Mouse (Mus musculus) retina, postnatal 7 days (tissue): ENCODE data around the gene Prex1.

Experiments
- DNase-seq: peaks from one replicate; pipeline ENCODE4 v3.0.0-alpha.2; 2012; ENCODE audit warnings: low read depth, low spot score

Prex1 gene

DNA sequence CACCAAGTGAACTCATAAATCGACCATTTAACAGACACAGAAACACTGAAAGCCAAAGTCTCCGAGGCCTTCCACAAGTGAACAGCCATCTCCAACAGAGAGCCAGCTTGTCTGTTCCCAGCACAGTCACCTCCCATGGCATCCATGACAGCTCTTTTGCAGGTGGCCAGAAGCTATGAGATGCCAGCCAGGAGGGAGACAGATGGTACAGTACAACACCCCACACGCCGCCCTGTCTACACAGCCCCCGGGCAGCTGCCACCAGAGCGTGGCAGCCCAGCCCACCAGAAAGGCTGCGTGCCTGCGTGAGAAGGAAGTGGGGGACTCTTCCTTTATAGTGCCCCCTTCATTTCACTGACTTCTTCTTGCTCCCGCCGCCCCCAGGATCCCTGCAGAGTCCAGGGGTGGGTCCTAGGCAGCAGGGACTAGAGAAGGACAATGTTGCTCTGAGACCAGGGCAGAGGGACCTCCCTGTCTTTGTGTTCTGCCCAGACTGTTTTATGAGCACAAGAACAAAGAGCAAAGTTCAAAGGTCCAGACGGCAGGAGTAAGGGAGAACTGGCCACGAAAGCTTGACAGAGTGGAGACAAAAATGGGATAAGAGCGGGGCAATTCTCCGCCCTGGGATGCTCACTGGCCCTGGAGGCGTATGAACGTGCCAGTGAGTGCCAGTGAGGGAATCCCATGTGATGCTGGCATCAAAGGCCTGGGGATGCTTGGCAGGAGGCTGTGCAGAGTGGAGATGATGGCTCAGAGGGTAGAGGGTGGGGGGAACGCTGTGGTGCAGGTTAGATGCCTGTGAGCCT lies 76.6 kb downstream of the Prex1 start:
- no peak for DNase-seq

DNA sequence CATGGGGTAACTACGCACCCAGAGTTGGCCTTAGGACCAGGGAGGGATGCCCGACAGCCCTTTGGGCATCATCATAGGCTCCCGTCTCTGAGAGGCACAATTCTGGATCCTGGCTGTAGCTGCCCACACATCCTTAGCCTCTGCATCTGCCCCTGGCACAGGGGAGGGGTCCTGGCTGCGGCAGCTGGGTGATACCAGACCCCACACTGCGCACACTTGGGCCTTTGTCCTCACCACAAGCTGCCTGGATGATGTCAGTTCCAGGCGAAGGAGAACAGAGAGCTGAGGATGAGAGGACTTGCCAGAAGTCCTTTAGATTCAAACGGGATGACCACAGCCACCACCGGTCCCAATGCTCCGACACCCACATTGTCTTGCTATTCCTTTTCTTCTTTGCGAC lies 78.1 kb downstream of the Prex1 start:
- DNase-seq = no peak

DNA sequence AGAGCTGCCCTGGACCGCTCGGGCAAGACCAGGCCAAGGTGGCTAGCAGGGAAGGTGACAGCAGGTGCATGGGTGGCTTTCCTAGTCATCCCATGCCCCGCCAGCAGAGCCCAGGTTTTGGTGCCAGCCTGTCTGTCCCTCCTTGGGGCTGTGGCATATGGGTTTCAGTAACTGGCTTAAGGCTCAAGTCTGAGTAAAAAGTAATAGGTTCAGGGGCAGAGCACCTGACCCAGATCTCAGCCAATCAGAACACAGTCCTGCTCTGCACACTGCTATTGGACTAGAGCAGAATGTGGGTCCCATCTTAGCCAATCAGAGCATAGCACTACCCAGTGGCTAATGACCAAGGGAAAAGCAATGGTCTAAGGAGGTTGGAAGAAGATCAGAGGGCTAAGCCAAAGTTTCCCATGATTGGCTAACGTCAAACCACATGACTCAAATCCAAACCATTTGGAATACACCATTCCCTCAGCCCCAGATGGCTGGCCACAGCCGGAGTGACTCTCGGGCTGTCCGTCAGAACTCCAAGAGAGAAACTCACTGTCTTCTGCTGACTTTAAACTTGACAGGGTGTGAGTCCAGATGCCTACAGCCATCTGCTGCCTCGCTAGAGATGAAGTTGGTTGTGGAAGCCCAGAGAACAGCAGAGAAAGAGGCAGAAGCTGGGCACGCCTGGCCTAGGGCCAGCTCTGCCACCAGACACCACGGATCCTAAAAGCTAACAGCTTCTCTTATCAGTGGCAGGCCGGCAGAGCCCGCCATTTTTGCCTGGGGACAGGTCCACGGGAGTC lies 80.9 kb downstream of the Prex1 start:
- DNase-seq = peak; percentile 30

DNA sequence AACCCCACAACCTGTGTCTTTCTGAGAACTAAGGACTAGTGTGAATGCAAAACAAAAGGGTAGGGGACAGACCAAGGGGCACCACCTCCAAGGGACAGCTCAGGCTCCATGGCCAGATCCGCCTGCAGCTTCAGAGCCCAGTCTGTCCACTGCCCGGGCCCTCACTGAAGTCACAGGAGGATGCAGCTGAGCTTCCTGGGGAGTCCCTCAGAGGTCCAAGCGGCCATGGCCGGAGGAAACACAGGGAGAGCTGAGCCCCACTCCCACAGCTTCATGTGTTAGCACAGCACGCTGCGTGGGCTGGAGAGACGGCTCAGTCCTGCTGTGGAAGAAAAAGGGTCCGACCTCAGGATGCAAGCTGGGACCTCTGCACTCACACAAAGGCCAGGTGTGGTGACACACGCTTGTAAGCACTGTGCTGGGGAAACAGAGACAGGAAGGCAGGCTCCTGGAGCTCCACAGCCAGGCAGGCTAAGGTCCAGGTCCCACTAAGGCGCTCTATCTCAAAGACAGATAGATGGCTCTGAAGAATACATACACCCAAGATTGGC lies 81.9 kb downstream of the Prex1 start:
- DNase-seq = no peak

DNA sequence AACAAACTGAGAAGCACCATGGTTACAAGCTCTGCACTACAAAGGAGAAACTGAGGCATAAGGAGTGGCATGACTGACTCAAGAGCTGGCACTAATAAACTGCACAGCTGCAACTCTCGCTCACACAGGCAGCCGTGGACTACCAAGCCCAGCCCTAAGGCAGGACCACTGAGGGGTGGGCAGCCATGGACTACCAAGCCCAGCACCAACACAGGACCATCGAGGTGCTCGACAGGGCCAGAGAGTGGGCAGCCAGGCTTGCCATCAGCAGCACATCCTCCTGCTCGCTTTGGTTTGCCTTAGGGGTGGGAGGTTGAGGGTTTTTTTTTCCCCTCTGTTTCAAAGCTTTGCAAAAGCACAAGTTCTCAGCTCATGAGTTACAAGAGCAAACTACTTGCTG lies 82.4 kb downstream of the Prex1 start:
- DNase-seq = no peak

DNA sequence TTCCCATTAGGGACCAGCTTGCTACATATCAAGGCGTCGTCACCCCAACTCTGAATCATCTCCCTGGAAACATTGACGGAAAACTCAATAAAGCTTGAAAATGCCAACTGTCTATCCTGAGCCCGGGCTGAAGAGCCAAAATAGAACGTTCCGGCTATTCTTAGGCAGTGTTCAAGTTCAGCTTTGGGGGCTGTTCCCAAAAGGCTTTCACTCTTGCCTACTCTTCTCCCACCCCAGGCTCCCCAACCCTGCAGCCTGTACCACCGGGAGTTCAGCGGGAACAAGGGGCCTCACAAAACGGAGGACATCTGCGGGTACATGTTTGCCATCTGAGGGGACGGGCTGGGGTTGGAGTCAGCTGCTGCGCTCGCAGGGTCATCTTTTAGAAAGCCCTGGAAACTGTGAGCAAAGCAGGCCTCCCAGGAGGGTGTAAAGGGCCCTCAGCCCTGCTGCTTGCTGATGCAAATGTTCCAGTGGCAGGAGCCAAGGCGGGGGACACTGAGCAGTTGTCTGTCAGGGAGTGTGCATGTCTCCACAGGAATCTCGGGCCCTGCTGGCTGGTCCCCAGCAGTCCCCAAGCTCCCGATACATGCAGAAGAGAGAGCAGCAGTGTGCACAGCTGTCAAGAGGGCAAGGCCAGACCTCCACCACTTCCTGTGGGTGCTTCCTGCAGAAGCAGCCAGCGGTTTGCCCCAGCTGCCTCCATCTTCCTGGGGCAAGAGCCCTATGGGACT lies 83.5 kb downstream of the Prex1 start:
- no peak for DNase-seq

DNA sequence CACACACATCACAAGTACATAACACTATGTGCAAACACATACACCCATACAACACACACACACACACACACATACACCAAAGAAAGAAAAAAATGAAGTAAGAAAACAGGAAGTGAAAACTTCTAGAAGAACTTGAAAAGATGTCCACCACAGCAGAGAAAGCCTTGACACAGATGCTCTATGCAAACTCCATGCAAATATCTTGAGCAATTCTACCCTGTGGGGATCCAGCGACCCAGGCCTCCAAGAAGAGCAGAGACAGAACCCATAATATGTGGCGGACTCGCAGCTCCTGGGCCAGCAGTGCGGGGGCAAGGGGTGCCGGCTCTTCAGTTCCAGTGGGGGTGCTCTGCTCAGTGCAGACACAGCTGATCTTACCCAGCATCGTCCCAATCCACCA lies 86.1 kb downstream of the Prex1 start:
- DNase-seq = no peak

DNA sequence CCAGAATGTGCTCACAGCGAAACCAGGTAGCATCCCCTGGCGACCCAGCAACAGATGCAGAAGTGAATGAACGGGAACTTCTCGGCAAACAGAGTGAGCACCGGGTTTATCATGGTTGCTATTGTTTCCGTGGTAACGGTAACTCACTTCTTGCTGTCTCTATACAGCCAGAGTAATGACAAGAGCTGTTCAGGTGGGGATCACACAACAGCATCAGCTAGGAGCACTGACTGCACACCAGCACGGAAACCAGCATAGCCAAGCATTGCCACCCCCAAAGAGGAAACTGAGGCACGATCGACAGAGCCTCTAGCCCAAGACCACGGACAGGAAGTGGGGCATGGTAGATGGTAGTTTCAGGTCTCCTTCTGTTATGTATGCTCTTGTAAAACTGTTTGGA lies 88.4 kb downstream of the Prex1 start:
- DNase-seq = no peak

DNA sequence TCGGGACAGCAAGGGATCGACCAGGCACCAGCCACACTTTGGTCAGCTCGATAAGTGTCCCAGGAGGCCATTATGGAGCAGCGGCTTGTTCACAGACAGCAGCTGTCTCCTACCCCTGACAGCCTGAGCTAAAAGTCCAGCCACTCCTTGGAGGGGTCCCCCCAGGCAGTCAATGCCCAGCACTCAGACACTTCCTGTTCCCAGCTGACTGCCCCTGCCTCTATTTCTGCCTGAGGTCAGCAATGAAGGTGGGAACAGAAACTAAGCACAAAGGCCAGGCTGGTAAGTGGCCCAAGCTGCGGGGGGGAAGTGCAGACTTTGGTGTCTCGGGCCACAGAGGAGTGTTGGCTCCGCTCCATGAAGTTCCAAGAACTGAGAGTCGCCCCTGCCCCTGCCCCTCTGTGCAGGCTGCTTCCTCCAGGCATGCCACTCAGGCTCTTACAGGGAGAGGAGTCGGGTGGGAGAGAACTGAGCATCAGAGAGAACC lies 90.5 kb downstream of the Prex1 start:
- DNase-seq = no peak

DNA sequence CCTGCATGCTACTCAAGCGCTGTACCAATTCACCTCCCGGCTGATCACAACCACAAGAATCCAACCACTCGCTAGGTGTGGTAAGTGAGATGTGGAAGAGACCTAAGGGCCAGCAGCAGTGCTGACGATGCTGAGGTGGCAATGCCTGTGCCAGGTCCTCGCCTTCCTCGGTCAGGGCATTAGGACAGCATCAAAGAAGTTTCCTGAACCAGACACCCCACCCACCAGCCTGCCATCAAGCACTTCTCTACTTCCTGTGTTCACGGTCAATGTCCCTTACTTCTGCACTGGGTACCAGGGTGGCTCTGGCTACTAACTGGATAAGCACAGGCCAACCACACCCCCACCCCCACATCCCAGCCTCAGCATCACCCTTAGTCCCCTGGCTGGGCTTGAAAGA lies 91.0 kb downstream of the Prex1 start:
- no peak for DNase-seq

DNA sequence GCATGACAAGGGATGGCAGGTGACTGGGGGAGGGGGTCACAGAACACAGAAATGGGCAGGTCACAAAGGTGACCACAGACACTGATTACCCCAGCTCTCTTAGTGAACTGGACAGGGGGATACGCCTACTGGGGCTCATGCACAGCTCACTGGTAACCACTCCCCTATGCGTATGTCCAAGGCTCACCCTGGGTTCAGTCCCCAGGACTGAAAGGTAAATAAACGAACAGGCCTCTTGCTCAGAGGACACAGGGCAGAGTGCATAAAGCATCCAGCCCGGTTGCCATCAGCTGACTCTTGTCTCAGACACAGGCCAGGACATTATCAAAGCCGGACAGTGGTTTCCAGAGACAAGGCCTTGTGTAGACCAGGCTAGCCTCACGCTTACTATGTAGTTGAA lies 91.6 kb downstream of the Prex1 start:
- no peak for DNase-seq

DNA sequence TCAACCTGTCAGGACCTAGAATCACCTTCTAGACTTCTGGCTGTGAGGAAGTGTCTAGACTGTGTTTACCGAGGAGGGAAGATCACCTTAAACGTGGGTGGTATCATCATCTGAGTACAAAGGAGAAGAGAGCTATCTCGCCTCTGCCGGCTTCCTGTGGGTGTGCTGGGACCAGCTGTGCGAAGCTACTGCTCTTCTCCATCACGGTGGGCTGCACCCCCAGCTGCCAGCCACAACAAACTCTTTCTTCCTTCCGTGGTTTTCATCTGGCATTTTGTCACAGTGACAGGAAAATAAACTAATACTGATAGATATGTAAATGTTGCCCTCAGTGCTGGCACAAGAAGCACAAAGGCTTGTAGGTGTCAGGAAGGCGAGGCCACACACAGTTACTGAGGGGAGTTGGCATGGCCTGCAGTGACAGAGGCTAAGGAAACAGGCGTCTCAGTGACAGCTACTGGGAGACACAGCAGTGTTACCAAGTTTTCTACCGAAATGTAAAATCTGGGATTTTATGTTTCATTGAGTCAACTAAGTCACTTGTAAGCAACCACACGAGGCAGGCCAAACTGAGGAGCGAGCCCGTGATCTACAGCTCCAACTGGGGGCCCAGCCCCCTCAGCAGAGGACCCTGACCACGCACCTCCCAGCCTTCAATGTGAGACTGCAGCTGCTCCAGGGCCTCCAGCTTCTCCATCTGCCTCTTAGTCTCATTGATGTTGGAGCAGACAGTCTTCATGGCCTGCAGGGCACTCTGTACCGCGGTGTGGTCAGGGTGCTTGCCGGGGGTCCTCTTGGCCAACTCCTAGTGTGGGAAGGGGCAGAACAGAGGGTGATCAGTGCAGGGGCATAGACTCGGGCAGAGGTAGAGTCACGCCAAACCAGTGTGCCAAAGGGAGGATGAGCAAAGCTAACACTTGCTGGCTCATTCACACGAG lies 92.8 kb downstream of the Prex1 start:
- DNase-seq = no peak

DNA sequence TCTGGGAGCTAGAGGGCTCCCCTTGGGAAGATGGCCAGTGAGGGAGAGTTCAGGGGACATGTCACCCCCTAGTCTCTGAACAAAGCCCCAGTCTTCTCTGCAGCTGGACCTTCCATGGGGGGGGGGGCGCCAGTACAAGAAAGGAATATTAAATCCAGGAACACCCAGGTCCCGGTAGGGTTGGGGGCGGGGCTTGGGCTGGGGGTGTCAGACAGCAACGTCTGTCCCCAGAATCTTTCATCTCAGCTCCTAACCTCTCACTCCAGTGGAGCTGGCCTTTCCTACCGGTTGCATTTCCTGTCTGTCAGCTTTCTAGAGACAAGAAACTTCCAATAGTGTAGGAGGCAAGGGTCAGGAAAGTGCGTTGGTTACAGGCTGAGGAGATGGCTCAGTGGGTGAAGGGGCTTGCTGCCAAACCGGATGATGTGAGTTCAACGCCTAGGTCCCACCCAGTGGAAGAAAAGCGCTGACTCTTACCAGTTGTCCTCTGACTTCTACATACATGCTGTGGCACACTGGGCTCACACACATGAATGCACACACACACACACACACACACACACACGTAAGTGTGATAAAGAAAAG lies 93.6 kb downstream of the Prex1 start:
- no peak for DNase-seq

DNA sequence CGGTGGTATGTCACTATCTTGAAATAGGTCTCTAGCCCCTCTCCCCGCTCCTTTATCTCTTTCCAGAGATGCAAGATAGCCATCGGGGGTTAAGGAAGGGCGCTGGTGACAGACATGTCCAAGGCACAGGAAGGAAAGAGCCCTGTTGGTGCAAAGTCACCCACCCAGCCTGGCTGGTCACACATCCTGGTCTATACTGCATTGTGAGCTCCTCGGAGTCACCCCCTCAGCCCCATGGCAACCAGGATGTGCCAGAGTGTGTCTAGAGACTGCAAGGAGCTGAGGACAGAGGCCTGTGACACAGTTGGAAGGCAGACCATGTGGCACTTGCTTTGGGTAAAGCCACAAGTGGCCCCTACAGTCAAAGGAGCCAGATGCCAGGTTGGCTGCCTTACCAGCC lies 94.4 kb downstream of the Prex1 start:
- no peak for DNase-seq

DNA sequence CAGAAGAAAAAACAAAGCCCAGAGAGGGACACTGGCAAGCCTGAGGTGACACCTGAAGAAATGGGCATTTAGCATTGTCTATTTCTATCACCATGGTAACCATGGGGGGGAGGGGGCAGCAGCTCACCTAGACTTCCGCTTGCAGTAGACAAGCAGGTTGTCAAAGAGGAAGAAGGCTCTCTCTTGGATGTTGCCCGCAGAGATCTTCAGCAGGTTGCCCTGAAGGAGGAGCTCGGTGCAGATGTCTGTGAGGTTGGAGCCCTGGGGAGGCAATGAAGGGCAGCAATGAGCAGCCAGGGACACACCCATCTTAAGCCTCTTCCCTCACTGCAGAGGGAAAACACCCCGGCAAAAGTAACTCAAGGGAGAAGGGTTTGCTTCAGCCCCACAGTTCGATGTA lies 95.9 kb downstream of the Prex1 start:
- no peak for DNase-seq

DNA sequence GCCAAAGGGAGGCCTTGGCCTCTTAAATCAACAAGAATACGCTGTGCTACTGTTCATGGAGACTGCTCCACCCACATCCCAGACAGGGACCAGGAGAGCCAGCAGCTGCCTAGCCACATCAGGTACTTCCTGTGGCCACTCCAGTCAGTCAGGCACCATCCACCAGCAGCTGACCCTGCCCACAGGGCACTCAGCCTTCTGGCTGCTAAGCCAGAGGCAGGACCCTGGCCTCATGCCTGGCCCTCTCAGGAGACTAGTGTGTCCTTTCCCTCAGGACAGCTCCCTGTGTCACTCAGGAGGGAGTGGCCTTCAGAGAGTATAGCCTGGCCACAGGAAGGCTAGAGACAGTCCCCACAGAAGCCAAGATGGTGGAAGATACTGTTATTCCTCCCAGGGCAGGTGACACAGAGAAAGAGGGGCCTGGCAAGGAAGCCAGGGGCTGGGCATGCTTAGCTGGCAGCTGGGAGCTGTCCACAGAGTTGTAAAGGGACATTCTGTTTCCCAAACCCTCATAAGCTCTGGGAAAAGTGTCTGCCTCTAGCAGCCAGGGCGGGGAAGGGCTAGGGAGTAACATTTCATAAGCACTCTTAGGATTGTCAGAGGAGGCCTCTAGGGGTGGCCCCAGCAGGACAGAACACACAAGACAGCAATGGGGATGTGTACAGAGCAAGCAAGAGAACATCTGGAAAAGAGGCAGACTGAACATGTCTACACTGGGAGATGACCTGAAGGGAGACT lies 98.1 kb downstream of the Prex1 start:
- no peak for DNase-seq

DNA sequence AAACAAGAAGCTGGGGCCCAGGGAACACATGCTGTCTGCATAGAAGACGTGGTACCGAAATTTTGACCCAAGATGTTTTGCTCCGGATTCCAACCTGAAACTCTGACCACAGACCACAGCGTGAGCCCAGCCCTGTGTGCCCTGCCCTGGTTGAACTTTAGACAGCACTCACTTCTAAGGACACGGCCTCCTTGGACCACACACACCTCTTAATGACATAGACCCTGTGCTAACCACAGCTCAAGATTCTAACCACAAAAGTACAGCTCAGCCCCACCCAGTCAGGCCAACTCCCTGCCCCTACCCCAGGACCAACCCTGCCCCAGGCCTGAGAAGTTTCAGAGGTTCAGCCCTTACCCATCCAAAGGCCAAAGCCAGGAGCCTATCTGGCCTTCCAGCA lies 103.4 kb downstream of the Prex1 start:
- no peak for DNase-seq

DNA sequence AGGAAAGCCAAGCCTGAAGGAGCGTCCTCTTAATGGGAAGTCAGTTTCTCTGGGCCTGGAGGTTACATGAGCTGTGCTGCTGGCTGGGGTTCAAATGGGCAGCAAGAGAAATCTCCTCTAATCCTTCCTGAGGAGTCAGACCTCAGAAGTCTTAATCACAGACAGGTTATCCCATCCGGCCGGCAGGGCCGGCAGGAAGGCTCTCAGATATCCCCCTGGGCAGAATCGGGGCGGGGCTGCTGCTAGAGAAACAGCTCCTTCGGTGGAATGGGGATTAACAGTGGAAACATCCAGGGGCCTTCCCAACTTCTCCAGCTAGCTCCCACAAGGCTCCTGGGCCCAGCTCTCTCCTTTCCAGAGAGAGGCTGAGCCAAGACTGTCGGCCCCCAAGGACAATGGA lies 105.1 kb downstream of the Prex1 start:
- DNase-seq = no peak

DNA sequence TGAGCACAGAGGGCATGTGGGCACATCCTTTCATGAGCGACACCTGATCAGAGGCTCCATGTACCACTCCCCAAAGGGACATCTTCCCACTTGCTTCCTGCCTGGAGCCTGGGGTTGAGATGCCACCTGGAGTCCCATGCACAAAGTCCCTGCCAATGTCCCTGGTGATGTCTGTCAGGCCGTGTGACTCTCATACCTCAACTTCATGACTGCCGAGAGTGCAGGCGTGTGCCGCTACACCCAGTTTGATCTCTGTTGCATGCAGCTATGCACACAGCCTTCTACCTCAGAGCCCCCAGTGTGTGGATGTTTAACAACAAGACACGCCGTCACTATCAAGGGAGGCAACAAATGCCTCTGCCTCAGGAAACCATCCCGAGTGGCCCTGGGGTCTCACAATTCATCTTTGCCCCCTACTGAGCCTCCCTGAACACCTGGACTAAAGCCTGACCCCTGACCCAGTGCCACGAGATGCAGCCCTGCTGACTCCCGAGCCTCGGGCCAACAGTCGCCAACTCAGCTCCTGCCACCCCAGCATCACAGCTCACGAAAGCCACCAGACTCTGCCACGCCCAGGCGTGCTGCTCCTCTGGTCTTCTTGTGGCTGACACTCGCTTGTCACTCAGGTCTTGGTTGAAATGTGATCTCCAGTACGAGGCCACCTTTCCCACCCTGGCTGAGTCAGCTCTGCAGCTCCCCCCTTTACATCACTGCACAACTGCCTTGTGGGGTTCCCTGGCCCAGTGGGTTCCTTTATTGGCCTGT lies 107.0 kb downstream of the Prex1 start:
- DNase-seq = no peak
